11 mouse cellular contexts compared by ENCODE assay signal in the genomic region with DNA sequence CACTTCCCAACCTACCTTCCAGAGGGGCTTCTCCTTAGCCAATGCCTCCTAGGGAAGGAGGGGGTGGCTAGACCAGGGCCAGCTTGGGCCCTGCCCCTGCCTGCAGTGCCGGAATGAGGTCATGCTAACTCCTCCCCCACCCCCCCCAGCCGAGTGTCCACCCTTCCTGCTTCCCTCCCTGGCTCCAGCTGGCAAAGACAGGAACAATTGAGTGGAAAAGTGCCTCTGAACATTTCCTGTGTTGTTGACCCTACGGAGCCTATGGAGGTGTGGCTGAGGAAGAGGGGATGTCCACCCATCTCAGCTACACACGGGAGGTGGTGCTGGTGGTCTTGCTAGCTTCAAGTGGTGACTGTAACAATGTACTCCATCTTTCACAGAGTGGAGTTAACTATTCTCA. TPM values are rescaled to one million over a fixed set of nuclear protein-coding genes. Genes with fewer than 3 reads are reported as not detected.
DNase-seq lines count a peak whose midpoint lies in the region; ATAC-seq and TF ChIP-seq lines count a peak whose summit lies in the region.
"Had no signal": no experiment of that assay in that cellular context is flagged by ENCODE, and none has a peak within 500 bp of the region (broad histone marks: within the 10 kb centered on the region; RNA-seq: fewer than 3 reads in every experiment).

No protein-coding gene starts in this region.

- H3K4me3 ChIP-seq in hindbrain, embryonic 10.5 days: no peak overlapping the region
- H3K4me3 ChIP-seq in hindbrain, embryonic 12.5 days: no peak overlapping the region
- no peak overlapping the region for H3K4me3 ChIP-seq in embryonic facial prominence, embryonic 14.5 days (ENCODE audit: low read depth, low read length)
- no peak overlapping the region for H3K4me3 ChIP-seq in lung, embryonic 14.5 days (ENCODE audit: low read depth, low read length)

- no peak overlapping the region for H3K9ac ChIP-seq in hindbrain, embryonic 12.5 days
- H3K9ac ChIP-seq in embryonic facial prominence, embryonic 14.5 days (ENCODE audit: low read depth, low read length): no peak overlapping the region
- H3K9ac ChIP-seq in lung, embryonic 14.5 days: no peak overlapping the region

- peaks cover 67% of the 10 kb centered on the region for H3K4me1 ChIP-seq in hindbrain, embryonic 10.5 days (replicated peaks)
- H3K4me1 ChIP-seq in hindbrain, embryonic 12.5 days: peaks cover 53% of the 10 kb centered on the region
- peaks cover 13% of the 10 kb centered on the region; the same call in 1 of the 2 replicates for H3K4me1 ChIP-seq in embryonic facial prominence, embryonic 14.5 days (ENCODE audit: control insufficient read depth, insufficient read depth, low read length)
- H3K4me1 ChIP-seq in lung, embryonic 14.5 days (ENCODE audit: insufficient read depth): peaks cover 5% of the 10 kb centered on the region; the same call in 1 of the 2 replicates

- no peak for DNase-seq in hindbrain, embryonic 10.5 days (ENCODE audit: low spot score)
- peak; percentile 38 for DNase-seq in Muller cell, postnatal 12 days (ENCODE audit: inconsistent ontology term)
- no peak for DNase-seq in embryonic facial prominence, embryonic 14.5 days (ENCODE audit: low spot score)
- DNase-seq in lung, embryonic 14.5 days: peak; percentile 72
- no peak for DNase-seq in thymus, postnatal 10 days (ENCODE audit: low spot score in 2 of 2)
- DNase-seq in natural killer cell, adult 2 months (ENCODE audit: low spot score in 2 of 2): no peak
- DNase-seq: cerebellum, adult 2 months had no signal

- peak overlapping the region; percentile 75 for H3K27ac ChIP-seq in hindbrain, embryonic 10.5 days
- no peak overlapping the region for H3K27ac ChIP-seq in hindbrain, embryonic 12.5 days
- no peak overlapping the region for H3K27ac ChIP-seq in embryonic facial prominence, embryonic 14.5 days (replicated peaks; ENCODE audit: low read depth, low read length)
- no peak overlapping the region for H3K27ac ChIP-seq in lung, embryonic 14.5 days (ENCODE audit: low read depth)

- H3K36me3 ChIP-seq in hindbrain, embryonic 10.5 days: no peaks in the 10 kb centered on the region
- no peaks in the 10 kb centered on the region for H3K36me3 ChIP-seq in hindbrain, embryonic 12.5 days
- no peaks in the 10 kb centered on the region for H3K36me3 ChIP-seq in embryonic facial prominence, embryonic 14.5 days (ENCODE audit: control insufficient read depth, insufficient read depth, low read length)
- H3K36me3 ChIP-seq in lung, embryonic 14.5 days (ENCODE audit: insufficient read depth): no peaks in the 10 kb centered on the region

- 58% methylated on average over 4 of the region's 4 CpGs for WGBS in hindbrain, embryonic 10.5 days
- 53% methylated on average over 4 of the region's 4 CpGs for WGBS in hindbrain, embryonic 12.5 days
- WGBS in embryonic facial prominence, embryonic 14.5 days: 34% methylated on average over 4 of the region's 4 CpGs
- 9% methylated on average over 4 of the region's 4 CpGs for WGBS in lung, embryonic 14.5 days

- H3K9me3 ChIP-seq in hindbrain, embryonic 10.5 days: no peaks in the 10 kb centered on the region
- H3K9me3 ChIP-seq in hindbrain, embryonic 12.5 days (replicated peaks): no peaks in the 10 kb centered on the region
- H3K9me3 ChIP-seq in embryonic facial prominence, embryonic 14.5 days (ENCODE audit: control insufficient read depth, low read length): no peaks in the 10 kb centered on the region
- no peaks in the 10 kb centered on the region for H3K9me3 ChIP-seq in lung, embryonic 14.5 days (ENCODE audit: low read depth, low read length)

- 0 out of 2 replicates have a peak, but pooled peaks have one; percentile 20 for TF ChIP-seq CTCF in lung, embryonic 14.5 days (IDR thresholded peaks at IDR 0.05; ENCODE audit: low read depth)

- ATAC-seq in hindbrain, embryonic 12.5 days (ENCODE audit: low FRiP score): no peak
- ATAC-seq in embryonic facial prominence, embryonic 14.5 days (ENCODE audit: low read depth): peak; percentile 24; the same call in 1 of the 2 replicates
- peak; percentile 73 for ATAC-seq in lung, embryonic 14.5 days (ENCODE audit: insufficient read depth)
- ATAC-seq in megakaryocyte, adult 5-6 weeks (ENCODE audit: poor library complexity, severe bottlenecking): no peak
- ATAC-seq: midbrain, embryonic 16.5 days had no signal

- peaks cover 14% of the 10 kb centered on the region for H3K27me3 ChIP-seq in hindbrain, embryonic 10.5 days (ENCODE audit: insufficient read depth, poor library complexity, severe bottlenecking)
- no peaks in the 10 kb centered on the region for H3K27me3 ChIP-seq in hindbrain, embryonic 12.5 days
- no peaks in the 10 kb centered on the region for H3K27me3 ChIP-seq in embryonic facial prominence, embryonic 14.5 days (replicated peaks; ENCODE audit: control insufficient read depth, insufficient read depth, low read length)
- H3K27me3 ChIP-seq in lung, embryonic 14.5 days (ENCODE audit: insufficient read depth, low read length): no peaks in the 10 kb centered on the region

- H3K4me2 ChIP-seq in hindbrain, embryonic 12.5 days (replicated peaks): no peak overlapping the region
- H3K4me2 ChIP-seq in embryonic facial prominence, embryonic 14.5 days (ENCODE audit: low read depth, low read length): no peak overlapping the region
- no peak overlapping the region for H3K4me2 ChIP-seq in lung, embryonic 14.5 days

RNA-seq across cellular contexts. Expression of gene Plekha6, which starts 37.5 kb away (rescaled TPM):
- 8.8 and 17.4 TPM in 2 replicates for polyA plus RNA-seq in hindbrain, embryonic 10.5 days (2016; fragmentation: Nextera tagmentation; extraction: Ambion mirVana)
- polyA plus RNA-seq in hindbrain, embryonic 12.5 days (2016; fragmentation: Nextera tagmentation; extraction: Ambion mirVana): 25.8 and 29.1 TPM in 2 replicates
- 4.4 and 6.3 TPM in 2 replicates for polyA plus RNA-seq in embryonic facial prominence, embryonic 14.5 days (2014; fragmentation: Nextera tagmentation; extraction: Ambion mirVana)
- polyA plus RNA-seq in lung, embryonic 14.5 days (2014; fragmentation: Nextera tagmentation; extraction: Ambion mirVana): 6.7 and 10.2 TPM in 2 replicates
- 0.11 and 0.21 TPM in 2 replicates for total RNA-seq in megakaryocyte, adult 5-6 weeks (2015)
- 0.15 and 0.33 TPM in 2 replicates for total RNA-seq in megakaryocyte, adult 5-6 weeks (2017)
- total RNA-seq: CH12.LX had no signal

Comparison
In these comparisons a context has a peak if more than half of its experiments do, and no peak if none do; other contexts are left out.
1. DNase-seq: peak in Muller cell, postnatal 12 days (single experiment) and lung, embryonic 14.5 days (single experiment); none in hindbrain, embryonic 10.5 days (single experiment), embryonic facial prominence, embryonic 14.5 days (single experiment), thymus, postnatal 10 days (0 of 2) and natural killer cell, adult 2 months (0 of 2).
2. ATAC-seq: peak in embryonic facial prominence, embryonic 14.5 days (single experiment) and lung, embryonic 14.5 days (single experiment); none in hindbrain, embryonic 12.5 days (single experiment) and megakaryocyte, adult 5-6 weeks (single experiment).